Mouse (Mus musculus) CH12.LX (cell line): ENCODE measurements around the gene Gimap9.

Source experiments
- CHD2 ChIP-seq: IDR thresholded peaks from 2 replicates; pipeline ENCODE4 v1.6.1; 2011; ENCODE audit warnings: low read length, improper control_type of control experiment
- CTCF ChIP-seq, 2 experiments: IDR thresholded peaks in 1 of 2; conservative IDR thresholded peaks in 1 of 2; 2 replicates each; pipeline ENCODE4 v1.5.1; 2011 to 2012; ENCODE audit warnings: low read depth in 2 of 2, low read length in 2 of 2, improper control_type of control experiment in 1 of 2, inconsistent platforms in 1 of 2, mild to moderate bottlenecking in 1 of 2, moderate library complexity in 1 of 2
- ELF1 ChIP-seq: IDR thresholded peaks from 2 replicates; pipeline ENCODE4 v1.6.1; 2014; ENCODE audit warnings: low read depth, mild to moderate bottlenecking, inconsistent platforms, low read length, improper control_type of control experiment
- EP300 ChIP-seq: IDR thresholded peaks from 2 replicates; pipeline ENCODE4 v1.6.1; 2011; ENCODE audit warnings: low read length, improper control_type of control experiment
- ETS1 ChIP-seq: conservative IDR thresholded peaks from 2 replicates; pipeline ENCODE4 v1.6.1; 2012; ENCODE audit warnings: low read depth, mild to moderate bottlenecking, inconsistent platforms, low read length, improper control_type of control experiment, moderate library complexity
- IRF4 ChIP-seq: IDR thresholded peaks from 2 replicates; pipeline ENCODE4 v1.6.1; 2014; ENCODE audit warnings: low read depth, mild to moderate bottlenecking, inconsistent platforms, low read length, improper control_type of control experiment
- MAZ ChIP-seq: IDR thresholded peaks from 2 replicates; pipeline ENCODE4 v1.6.1; 2012; ENCODE audit warnings: low read depth, mild to moderate bottlenecking, inconsistent platforms, low read length, improper control_type of control experiment, moderate library complexity
- POLR2A ChIP-seq: IDR thresholded peaks from 2 replicates; pipeline ENCODE4 v1.6.1; 2011; ENCODE audit warnings: low read depth, mild to moderate bottlenecking, improper control_type of control experiment, low read length
- POLR2AphosphoS2 ChIP-seq: IDR thresholded peaks from 2 replicates; pipeline ENCODE4 v1.6.1; 2011; ENCODE audit warnings: low read depth, low read length, improper control_type of control experiment
- SMC3 ChIP-seq: IDR thresholded peaks from 2 replicates; pipeline ENCODE4 v1.6.1; 2011; ENCODE audit warnings: low read depth, low read length, improper control_type of control experiment
- TBP ChIP-seq: conservative IDR thresholded peaks from 2 replicates; pipeline ENCODE4 v1.6.1; 2011; ENCODE audit warnings: low read depth, low read length, improper control_type of control experiment
- USF1 ChIP-seq: IDR thresholded peaks from 2 replicates; pipeline ENCODE4 v1.6.1; 2014; ENCODE audit warnings: low read depth, mild to moderate bottlenecking, inconsistent platforms, low read length, improper control_type of control experiment
- ZNF384 ChIP-seq: IDR thresholded peaks from 2 replicates; pipeline ENCODE4 v1.6.1; 2012; ENCODE audit warnings: low read depth, low read length, improper control_type of control experiment, inconsistent platforms

DNA sequence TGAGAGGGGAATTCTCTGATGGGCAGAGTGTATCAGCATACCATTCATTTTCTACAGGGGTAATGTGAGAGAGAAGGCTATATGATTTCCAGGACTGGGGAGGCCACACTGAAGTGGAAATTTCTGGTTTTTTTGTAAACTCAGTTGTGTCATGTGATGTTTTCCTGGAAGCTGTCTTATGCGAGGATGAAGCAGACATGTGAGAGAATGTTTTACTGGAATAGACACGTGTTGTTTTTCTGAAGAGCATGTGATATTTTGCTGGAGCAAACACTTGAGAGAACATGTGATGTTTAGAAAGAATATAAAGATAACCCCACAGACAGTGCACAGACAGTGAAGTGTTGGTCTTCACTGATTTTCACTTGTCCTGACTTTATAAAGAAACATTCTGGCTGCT, 37.4 kb upstream of the Gimap9 start:
- no peak for TF ChIP-seq CHD2
- no peak for TF ChIP-seq POLR2A
- TF ChIP-seq USF1, result no peak
- no peak for TF ChIP-seq SMC3
- TF ChIP-seq EP300, result no peak
- TF ChIP-seq CTCF (conservative IDR thresholded peaks at IDR 0.05 in 1 of 2, IDR thresholded peaks at IDR 0.05 in 1 of 2; ENCODE audit: low read depth in 2 of 2, low read length in 2 of 2), result no peak
- no peak for TF ChIP-seq POLR2AphosphoS2
- TF ChIP-seq IRF4, result no peak
- no peak for TF ChIP-seq ETS1
- no peak for TF ChIP-seq TBP
- TF ChIP-seq ELF1, result no peak
- TF ChIP-seq ZNF384, result no peak
- TF ChIP-seq MAZ, result no peak
